Mouse (Mus musculus): ENCODE measurements around the gene Nelfa. TPM values are rescaled to one million over a fixed set of nuclear protein-coding genes. Genes with fewer than 3 reads are reported as not detected.
"Not testable (repeated sequence)": the region's sequence is repeated elsewhere in the genome, so short reads cannot be mapped to it uniquely, and the experiment has no call there.

Nelfa gene
- polyA plus RNA-seq, 1 experiment, result 20.2 TPM

GRCm38 (mm10) chr5:33921486-33922235 lies 14.6 kb downstream of the Nelfa start:
- peaks cover 22% of the 10 kb centered on the region for H3K4me1 ChIP-seq (ENCODE audit: control insufficient read depth, insufficient read depth, low read length)
- TF ChIP-seq CTCF (IDR thresholded peaks at IDR 0.05; ENCODE audit: low read depth, low read length) (no peak), POLR2A (IDR thresholded peaks at IDR 0.05; ENCODE audit: borderline replicate concordance, low read depth, low read length) (no peak)
- H3K27ac ChIP-seq (ENCODE audit: insufficient read depth, low read depth, low read length), result peak overlapping the region; percentile 60

GRCm38 (mm10) chr5:33920924-33921323 lies 15.3 kb downstream of the Nelfa start:
- no peak for TF ChIP-seq POLR2A (IDR thresholded peaks at IDR 0.05; ENCODE audit: borderline replicate concordance, low read depth, low read length)
- no peak for TF ChIP-seq CTCF (IDR thresholded peaks at IDR 0.05; ENCODE audit: low read depth, low read length)
- Histone ChIP-seq H3K4me1 (ENCODE audit: control insufficient read depth, insufficient read depth, low read length) (peaks cover 22% of the 10 kb centered on the region), H3K4me3 (ENCODE audit: insufficient read depth, low read length) (no peak overlapping the region), H3K27ac (ENCODE audit: insufficient read depth, low read depth, low read length) (peak overlapping the region; percentile 60)

More at GRCm38 (mm10) chr5:33921486-33922235, 14.6 kb downstream of the Nelfa start:
- H3K4me3 ChIP-seq (ENCODE audit: insufficient read depth, low read length), result no peak overlapping the region

DNA sequence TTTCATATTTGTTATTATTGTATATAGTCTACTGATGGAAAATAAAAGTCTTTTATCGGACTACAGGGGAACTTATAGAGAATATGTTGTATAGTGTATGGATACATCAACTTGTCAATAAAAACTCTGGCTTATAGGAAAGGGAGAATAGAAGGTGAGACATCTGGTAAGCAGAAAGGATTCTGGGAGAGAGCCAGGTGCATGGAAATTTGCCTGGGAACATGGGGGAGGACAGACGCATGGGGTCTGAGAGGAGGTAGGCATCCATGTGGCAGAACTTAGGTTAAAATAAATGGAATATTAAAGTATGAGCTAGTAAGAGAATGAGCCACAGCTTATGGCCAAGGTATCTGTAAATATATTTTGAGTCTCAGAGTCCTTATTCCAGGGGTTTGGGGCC lies 16.2 kb downstream of the Nelfa start:
- Histone ChIP-seq H3K4me3 (ENCODE audit: insufficient read depth, low read length) (no peak overlapping the region), H3K4me1 (ENCODE audit: control insufficient read depth, insufficient read depth, low read length) (peaks cover 22% of the 10 kb centered on the region), H3K27ac (ENCODE audit: insufficient read depth, low read depth, low read length) (no peak overlapping the region)
- no peak for TF ChIP-seq POLR2A (IDR thresholded peaks at IDR 0.05; ENCODE audit: borderline replicate concordance, low read depth, low read length)
- TF ChIP-seq CTCF (IDR thresholded peaks at IDR 0.05; ENCODE audit: low read depth, low read length), result no peak

DNA sequence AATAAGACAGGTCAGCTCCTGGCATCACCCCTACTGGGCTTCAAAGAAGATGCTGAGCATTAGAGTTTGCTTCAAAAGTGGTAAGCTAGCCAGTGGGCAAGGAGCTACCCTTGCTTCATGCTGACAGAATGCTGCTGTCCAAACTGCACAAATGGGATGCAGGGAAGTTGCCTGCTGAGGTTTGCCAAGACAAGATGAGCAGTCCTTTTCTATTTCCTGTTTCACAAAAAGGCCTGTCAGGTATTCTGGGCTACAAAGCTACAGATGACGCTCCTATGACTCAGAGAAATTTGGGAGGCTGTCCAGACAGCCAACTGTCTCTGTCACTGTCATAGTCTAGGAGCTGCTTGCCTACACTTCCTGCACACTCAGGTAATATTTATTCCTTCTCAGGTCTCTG lies 16.7 kb downstream of the Nelfa start:
- H3K4me3 ChIP-seq (ENCODE audit: insufficient read depth, low read length), result no peak overlapping the region
- H3K4me1 ChIP-seq (ENCODE audit: control insufficient read depth, insufficient read depth, low read length), result peaks cover 22% of the 10 kb centered on the region
- no peak overlapping the region for H3K27ac ChIP-seq (ENCODE audit: insufficient read depth, low read depth, low read length)
- TF ChIP-seq CTCF (IDR thresholded peaks at IDR 0.05; ENCODE audit: low read depth, low read length) (no peak), POLR2A (IDR thresholded peaks at IDR 0.05; ENCODE audit: borderline replicate concordance, low read depth, low read length) (no peak)

GRCm38 (mm10) chr5:33916616-33917015 lies 19.6 kb downstream of the Nelfa start:
- H3K4me3 ChIP-seq (ENCODE audit: insufficient read depth, low read length); H3K27ac ChIP-seq (ENCODE audit: insufficient read depth, low read depth, low read length): not testable (repeated sequence)

DNA sequence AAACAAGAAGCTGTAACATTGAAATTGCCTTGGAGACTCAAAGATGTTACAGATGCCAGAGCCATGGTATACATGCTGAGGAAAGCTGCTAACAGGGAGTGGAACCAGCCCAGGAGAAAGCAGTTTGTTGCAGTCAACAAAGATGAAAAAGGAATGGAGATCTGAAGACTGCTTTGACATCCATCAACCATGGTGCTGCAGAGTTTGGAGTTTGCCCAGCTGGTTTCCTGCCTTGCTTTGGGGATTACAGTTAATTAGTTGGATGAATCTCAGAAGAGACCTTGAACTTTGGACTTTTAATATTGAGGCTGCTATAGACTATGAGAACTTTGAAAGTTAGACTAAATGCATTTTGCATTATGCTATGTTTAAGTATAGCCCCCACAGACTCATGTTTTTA lies 21.2 kb downstream of the Nelfa start:
- not testable (repeated sequence) for H3K27ac ChIP-seq (ENCODE audit: insufficient read depth, low read depth, low read length); H3K4me3 ChIP-seq (ENCODE audit: insufficient read depth, low read length); H3K4me1 ChIP-seq (ENCODE audit: control insufficient read depth, insufficient read depth, low read length)

More at GRCm38 (mm10) chr5:33916616-33917015, 19.6 kb downstream of the Nelfa start:
- peaks cover 12% of the 10 kb centered on the region for H3K4me1 ChIP-seq (ENCODE audit: control insufficient read depth, insufficient read depth, low read length)

GRCm38 (mm10) chr5:33903176-33903575 lies 33.0 kb downstream of the Nelfa start:
- Histone ChIP-seq H3K4me1 (ENCODE audit: control insufficient read depth, insufficient read depth, low read length) (no peaks in the 10 kb centered on the region), H3K4me3 (ENCODE audit: insufficient read depth, low read length) (no peak overlapping the region), H3K27ac (ENCODE audit: insufficient read depth, low read depth, low read length) (no peak overlapping the region)
- TF ChIP-seq CTCF (IDR thresholded peaks at IDR 0.05; ENCODE audit: low read depth, low read length) (no peak), POLR2A (IDR thresholded peaks at IDR 0.05; ENCODE audit: borderline replicate concordance, low read depth, low read length) (no peak)

DNA sequence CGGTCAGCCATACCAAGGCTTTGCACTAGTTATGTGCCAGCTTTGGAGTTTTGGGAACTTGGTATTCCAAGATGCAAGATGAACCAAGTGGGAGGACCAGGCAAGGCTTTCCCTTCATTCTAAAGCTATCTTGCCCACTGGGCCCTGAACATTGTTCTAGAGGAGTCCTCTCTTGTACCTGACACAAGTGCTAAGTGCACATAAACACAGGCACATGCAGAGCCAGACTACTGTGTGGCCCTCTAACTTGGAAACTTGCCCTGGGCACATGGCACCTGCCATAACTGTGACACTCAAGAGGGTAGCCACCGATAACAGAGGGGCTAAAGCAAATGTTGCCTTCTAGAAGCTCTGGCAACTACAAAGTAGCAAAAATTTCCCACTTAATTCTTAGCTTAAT lies 33.5 kb downstream of the Nelfa start:
- no peak overlapping the region for H3K27ac ChIP-seq (ENCODE audit: insufficient read depth, low read depth, low read length)
- no peak overlapping the region for H3K4me3 ChIP-seq (ENCODE audit: insufficient read depth, low read length)
- no peaks in the 10 kb centered on the region for H3K4me1 ChIP-seq (ENCODE audit: control insufficient read depth, insufficient read depth, low read length)
- no peak for TF ChIP-seq POLR2A (IDR thresholded peaks at IDR 0.05; ENCODE audit: borderline replicate concordance, low read depth, low read length)

DNA sequence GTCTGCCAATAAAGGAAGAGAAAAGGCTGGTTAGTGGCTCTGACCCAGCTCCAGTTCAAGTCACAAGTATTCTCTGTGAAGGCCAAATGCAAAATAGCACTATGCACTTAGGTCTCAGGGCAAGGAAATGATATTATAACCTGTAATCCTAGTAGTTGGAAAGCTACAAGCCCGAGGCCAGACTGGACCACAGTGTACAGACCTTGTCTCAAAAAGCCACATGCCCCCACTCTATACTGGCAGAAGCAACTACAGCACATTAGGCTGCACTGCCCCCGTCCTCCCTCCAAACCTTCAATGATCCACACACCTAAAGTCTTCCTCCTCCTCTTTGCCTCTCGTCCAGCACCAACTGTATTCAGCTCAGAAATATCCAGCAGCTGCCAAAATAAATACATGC lies 34.9 kb downstream of the Nelfa start:
- no peak overlapping the region for H3K27ac ChIP-seq (ENCODE audit: insufficient read depth, low read depth, low read length)
- TF ChIP-seq CTCF (IDR thresholded peaks at IDR 0.05; ENCODE audit: low read depth, low read length), result no peak
- TF ChIP-seq POLR2A (IDR thresholded peaks at IDR 0.05; ENCODE audit: borderline replicate concordance, low read depth, low read length), result no peak
- no peak overlapping the region for H3K4me3 ChIP-seq (ENCODE audit: insufficient read depth, low read length)
- no peaks in the 10 kb centered on the region for H3K4me1 ChIP-seq (ENCODE audit: control insufficient read depth, insufficient read depth, low read length)

GRCm38 (mm10) chr5:33900701-33901263 lies 35.4 kb downstream of the Nelfa start:
- no peak for TF ChIP-seq CTCF (IDR thresholded peaks at IDR 0.05; ENCODE audit: low read depth, low read length)
- no peak for TF ChIP-seq POLR2A (IDR thresholded peaks at IDR 0.05; ENCODE audit: borderline replicate concordance, low read depth, low read length)
- Histone ChIP-seq H3K4me3 (ENCODE audit: insufficient read depth, low read length) (no peak overlapping the region), H3K4me1 (ENCODE audit: control insufficient read depth, insufficient read depth, low read length) (no peaks in the 10 kb centered on the region)

More at GRCm38 (mm10) chr5:33900701-33901263, 35.4 kb downstream of the Nelfa start:
- no peak overlapping the region for H3K27ac ChIP-seq (ENCODE audit: insufficient read depth, low read depth, low read length)

Data from bone marrow macrophage, adult 2 months (primary cell).